Mouse (Mus musculus): ENCODE data around the gene Clrn1.
"Not testable (repeated sequence)": the region's sequence is repeated elsewhere in the genome, so short reads cannot be mapped to it uniquely, and the experiment has no call there.

The Clrn1 gene

DNA sequence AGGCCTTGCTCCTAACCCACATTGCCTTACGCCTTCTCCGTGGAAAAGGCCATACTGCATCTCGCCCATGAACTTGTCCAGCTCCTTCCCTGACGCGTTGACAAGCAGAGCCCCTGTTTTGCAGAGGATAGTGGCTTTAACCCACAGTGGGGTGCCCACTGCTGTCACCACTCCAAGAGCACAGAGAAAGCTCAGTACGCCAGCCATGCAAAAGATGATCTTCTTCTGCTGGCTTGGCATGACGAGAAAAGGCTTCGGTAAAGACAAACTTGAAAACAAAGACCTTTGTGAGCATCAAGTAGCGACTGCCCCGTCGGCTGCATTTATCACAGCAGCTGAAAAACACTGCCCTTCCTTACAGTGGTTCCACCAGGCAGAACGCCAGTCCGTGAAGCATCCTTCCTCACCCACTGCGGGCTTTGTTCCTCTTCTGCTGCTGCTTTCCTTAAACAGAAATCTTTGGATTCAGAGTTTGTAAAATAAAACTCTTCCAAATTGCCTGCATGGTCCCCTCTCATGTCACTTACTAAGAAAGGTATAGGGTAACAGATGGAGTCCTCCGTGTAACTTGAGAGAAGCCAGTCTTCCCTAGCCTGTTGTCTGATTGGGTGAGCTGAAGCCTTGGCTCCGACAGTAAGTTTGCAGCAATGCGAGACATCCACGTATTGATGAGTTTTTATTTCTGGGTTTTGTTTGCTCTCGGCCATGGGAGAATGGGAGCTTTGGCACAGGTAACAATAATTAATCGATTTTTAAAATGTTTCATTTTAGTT is at the start of gene Clrn1:
Gene Clrn1 (minus strand): TSS at position 540 of the 773 bp plus-strand sequence.
- no peak for DNase-seq (ENCODE audit: low spot score in 2 of 2)

DNA sequence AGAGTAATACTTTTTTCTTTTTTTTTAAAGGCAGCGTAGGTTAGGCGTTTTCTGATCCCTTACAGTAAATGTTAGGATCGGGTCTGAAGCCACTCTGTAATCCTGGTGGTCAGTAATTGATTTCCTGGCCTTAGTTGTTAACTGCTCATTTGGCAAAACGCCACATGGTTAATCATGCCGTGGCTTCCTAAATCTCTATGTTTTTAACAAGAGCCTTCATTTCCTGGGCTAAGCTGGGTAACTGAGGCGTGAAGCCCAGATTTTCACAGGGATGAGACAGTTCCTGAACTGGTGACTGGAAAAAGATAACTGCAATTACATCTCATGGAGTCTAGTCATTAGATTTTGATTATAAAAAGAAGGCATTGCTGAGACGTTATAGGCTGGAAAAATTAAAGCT is 38.9 kb upstream of the Clrn1 start:
- DNase-seq (ENCODE audit: low spot score in 2 of 2) = no peak

- DNase-seq (ENCODE audit: low spot score in 2 of 2) = no peak
These were observed 38.0 kb upstream of the Clrn1 start for GRCm38 (mm10) chr3:58923140-58923539.

DNA sequence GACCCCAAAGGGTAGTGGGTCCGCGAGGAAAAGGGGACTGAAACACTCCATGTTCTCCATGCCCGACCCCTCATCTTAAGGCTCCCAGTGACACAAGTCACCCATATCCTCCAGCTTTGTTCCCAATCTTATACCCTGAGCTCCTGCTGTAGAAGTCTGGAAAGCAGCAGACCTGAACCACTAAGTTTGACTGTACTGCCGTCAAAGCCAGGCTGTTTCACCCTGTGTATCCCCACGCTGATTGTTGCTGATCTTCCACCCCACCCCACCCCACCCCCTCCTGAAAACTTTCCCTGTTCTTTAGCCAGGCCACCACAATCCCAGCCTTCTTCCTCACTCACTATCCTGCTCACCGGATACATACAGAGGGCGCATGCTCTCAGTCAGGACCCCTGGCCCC is 37.5 kb upstream of the Clrn1 start:
- no peak for DNase-seq (ENCODE audit: low spot score in 2 of 2)

DNA sequence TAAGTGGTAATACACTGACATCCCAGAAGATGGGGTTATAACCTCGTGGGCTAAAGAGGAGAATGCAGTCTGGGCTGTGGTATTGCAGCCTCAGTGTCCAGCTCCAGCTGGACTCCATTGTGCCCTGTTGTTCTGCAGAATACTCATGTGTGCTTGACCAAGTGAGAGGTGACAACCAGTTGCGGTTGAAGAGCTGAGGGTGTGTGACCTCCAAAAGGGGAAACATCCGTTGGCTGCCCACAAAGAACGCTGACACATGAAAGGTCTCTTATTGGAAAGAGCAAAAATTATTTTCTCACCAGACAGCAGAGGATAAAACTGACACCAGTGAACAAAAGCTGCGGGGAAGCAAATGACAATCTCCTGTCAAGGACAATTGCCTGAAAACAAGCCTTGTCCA is 36.2 kb upstream of the Clrn1 start:
- no peak for DNase-seq (ENCODE audit: low spot score in 2 of 2)

DNA sequence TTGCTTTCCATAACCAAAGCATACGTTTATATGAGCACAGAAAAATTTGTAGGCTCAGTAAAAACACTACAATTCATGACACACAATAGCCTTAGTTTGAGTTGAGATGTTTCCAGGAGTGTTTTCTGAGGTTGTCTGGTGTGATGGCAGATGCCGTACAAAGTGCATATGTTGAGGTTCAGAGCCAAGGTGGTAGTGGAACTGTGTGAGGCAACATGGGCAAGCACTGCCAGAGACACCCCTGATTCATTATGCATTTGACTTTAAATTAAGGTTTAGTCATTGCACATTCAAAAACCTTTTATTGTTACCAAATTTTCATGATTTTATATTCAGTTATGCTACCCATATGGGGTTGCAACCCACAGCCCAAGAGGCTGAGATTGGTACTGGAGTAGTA is 19.5 kb upstream of the Clrn1 start:
- DNase-seq (ENCODE audit: low spot score in 2 of 2) = no peak

GRCm38 (mm10) chr3:58902051-58902758 is 17.1 kb upstream of the Clrn1 start:
- DNase-seq (ENCODE audit: low spot score in 2 of 2) = no peak

DNA sequence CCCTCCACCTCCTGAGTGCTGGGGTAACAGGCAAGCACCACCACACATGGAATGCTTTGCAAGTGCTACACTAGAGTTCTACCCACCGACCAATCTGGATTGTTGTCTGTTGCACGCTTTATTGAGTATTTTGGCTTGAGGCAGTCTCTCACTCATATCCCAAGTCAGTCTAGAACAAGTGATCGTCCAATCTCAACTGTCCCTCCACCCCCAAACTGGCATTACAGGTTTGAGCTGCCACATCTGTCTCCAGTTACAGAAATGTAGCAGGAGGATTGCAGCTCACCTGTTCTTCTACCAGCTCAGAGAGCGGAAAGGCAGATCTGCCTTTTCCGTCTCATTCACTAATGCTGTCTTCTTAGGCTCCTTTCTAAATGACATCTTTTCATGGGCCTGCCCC is 10.0 kb upstream of the Clrn1 start:
- DNase-seq (ENCODE audit: low spot score in 2 of 2) = no peak

DNA sequence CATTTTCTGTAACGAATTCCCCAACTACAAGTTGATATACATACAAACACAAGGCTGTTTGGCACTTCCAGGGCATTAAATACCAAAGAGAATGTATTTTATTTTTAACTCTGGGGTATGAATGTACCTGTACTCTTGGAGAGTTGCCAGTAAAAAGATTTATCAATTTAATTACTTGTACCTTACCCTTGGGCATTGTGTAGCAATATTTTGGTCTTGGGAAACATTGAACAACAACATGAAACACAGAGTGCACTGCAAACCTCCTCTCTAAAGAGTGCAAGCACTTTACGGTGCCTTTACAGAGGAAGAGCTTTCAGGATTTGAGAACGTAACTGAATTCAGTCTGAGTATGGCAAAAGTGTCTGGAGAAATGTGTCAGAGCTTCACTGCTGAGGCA is 9.4 kb upstream of the Clrn1 start:
- DNase-seq (ENCODE audit: low spot score in 2 of 2) = no peak

DNA sequence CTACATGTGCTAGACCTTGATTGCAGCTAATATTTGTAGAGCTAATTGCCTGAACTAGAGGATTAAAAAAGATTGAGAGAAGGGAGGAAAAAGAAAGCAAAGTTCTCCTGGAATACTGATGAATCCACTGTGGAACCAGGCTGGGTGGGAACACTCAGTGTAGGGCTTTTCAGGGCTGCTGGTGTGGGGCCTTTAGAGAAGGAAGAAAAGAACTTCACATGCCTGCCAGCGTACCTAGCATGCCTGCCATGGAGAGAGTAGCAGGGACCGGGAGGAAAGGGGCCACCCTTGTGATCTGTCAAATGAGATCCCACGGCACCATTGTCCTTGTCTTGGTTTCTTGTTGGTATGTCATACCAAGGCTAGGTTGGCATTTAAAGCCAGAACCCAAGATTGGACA is 4.5 kb upstream of the Clrn1 start:
- no peak for DNase-seq (ENCODE audit: low spot score in 2 of 2)

DNA sequence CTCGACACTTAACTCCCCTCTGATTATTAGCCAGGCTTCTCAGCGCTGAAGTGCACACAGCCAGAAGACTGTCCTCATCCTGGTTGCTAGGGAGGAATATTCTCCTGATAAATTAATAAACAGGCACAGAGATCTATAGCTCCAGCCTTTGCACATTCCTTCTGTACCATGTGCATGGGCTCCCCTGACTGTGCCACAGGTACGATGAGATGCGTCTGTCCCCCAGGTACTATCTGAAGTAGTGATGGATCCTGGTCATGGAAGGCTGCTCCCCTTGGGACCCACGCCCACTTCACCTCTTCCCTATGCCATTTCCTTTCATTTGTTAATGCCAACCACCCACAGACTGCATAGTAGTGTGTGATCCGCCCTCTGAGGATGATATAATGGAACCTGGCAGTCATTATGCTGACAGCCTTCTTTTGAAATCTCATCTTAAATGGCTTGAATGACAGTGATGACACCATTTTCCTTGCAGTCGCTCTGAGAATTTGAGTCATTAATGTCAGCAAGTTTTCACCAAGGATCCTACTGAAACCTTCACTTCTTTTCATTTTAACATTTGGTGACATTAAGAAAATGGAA is 3.1 kb upstream of the Clrn1 start:
- DNase-seq (ENCODE audit: low spot score in 2 of 2) = no peak

DNA sequence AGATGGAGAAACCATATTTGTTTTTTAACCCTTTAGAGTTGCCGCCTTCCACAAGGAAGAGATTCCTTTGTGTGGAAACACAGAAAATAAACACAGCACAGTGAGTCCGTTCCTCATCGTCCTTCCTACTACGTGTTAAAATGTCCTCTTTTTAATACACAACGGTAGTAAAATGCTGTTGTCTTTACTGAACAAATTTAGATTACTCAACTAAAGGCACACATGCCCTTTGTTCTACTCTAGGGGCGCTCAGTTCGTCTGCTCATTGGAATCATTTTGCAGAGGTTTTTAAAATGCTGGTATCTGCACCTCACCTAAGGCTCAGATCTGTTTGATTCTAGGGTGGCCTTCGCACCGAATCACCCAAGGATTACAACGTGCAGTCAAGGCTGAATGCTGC is 2.6 kb upstream of the Clrn1 start:
- DNase-seq (ENCODE audit: low spot score in 2 of 2) = no peak

DNA sequence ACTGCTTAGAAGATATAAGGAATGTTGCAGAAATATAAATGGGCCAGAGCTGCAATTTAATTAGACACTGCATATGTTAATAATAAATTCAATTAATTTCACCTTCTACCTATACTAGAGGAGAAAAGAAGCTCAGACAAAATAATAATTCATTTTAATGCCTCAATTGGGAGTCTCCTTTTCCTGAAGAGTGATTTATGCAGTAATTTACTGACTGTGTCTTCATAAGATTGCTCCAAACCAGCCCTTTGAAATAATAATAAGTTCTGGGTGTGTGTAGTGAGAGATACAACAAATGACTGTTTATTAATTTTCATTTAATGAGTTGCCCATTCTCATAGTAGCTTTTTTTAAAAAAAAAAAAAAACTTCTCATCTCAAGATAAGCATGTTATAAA is 1.6 kb downstream of the Clrn1 start:
- no peak for DNase-seq (ENCODE audit: low spot score in 2 of 2)

DNA sequence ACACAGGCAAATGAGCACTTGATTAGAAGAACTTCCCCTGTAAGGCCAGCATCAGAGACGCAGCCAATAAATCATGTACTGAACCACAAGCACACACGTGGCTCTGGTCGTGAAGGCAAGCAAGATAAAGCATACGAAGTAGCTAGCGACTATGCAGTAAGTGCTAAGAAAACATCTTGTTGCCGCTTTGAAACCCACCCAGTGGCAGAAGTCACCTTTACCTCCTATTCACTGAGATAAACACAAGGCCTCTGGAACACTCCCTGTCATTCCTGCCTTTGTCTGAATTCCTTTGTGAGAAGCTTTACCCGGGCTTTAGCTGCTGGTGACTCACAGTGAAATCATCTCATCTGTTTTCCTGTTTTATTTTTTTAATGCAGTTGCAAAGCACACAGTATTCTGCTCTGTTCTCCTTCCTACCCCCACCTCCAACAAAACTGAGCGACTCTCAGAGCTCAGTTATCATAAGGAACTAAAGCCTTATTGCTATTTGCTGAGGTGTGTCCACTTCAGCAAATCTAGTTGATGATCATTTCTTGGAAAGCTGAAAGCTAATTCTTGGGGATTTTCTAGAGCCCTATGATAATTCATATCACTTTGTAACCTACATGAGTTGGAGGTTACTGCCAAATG is 2.1 kb downstream of the Clrn1 start:
- no peak for DNase-seq (ENCODE audit: low spot score in 2 of 2)

GRCm38 (mm10) chr3:58881016-58881415 is 4.1 kb downstream of the Clrn1 start:
- DNase-seq (ENCODE audit: low spot score in 2 of 2) = no peak

GRCm38 (mm10) chr3:58880181-58880580 is 5.0 kb downstream of the Clrn1 start:
- DNase-seq (ENCODE audit: low spot score in 2 of 2) = no peak

DNA sequence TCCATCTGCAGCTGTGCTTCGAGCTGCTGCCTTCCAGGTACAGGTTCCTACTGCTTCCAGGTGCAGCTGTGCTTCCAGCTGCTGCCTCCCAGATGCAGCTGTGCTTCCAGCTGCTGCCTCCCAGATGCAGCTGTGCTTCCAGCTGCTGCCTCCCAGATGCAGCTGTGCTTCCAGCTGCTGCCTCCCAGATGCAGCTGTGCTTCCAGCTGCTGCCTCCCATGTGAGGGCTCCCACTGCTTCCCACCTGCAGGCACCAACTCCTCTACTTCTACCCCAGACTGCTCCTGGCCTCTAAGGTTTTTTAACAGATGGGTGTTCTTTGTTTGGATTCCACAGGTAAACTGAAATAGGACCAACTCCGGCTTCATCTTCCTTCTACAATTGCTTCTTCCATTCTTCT is 13.3 kb downstream of the Clrn1 start:
- DNase-seq (ENCODE audit: low spot score in 2 of 2) = not testable (repeated sequence)

GRCm38 (mm10) chr3:58865690-58866089 is 19.4 kb downstream of the Clrn1 start:
- DNase-seq (ENCODE audit: low spot score in 2 of 2) = no peak

DNA sequence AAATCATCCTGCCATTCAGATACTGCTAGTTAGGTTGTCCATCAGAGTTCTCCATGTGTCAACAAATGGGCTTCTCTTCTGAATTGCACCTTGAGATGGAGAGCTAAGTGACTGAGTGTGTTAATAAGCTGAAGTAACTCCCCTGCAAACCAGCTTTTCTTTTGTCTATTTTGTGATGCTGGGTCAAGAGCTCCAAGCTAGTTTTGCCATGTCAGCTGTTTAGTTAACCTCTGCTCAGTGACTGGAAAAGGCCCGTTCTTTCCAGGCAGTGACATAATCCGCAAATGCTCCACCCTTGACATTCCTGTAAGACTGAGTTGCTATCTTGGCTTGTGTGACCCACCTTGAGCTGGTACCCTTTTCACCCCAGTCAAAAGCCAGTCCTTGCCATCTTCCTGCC is 22.2 kb downstream of the Clrn1 start:
- no peak for DNase-seq (ENCODE audit: low spot score in 2 of 2)

GRCm38 (mm10) chr3:58843415-58843814 is 41.7 kb downstream of the Clrn1 start:
- no peak for DNase-seq (ENCODE audit: low spot score in 2 of 2)

DNA sequence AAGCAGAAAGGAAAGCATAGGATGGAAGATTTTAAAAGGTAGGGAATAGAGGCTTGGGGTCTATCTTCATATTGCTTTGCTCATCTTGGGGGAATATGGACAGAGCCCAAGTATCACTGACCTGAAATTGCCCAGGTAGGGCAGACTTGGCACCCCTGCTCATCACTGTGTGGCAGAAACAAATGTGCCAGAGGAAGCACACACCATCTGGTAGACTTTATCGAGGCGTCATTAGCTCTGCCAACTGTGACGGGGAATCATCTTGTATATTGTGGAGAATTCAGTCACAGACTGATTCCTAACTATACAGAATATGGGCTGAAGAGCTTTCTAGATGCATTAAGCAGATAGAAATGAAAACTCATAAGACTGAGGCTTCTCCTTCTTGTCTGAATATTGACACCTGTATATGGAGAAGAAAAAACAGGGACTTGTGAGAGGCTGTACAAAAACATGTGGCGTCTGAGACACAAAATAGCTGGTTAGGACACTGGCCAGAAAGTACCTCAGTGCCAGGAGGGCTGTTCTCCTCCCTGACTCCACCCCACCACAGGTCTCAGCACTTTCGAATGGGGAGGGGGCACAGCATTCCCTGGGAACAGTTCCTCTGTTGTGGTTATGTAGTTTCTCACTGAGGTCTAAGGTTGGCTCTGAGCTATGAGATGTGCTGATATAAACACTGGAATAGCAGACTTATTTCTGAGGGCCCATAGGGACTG is 51.5 kb downstream of the Clrn1 start:
- no peak for DNase-seq (ENCODE audit: low spot score in 2 of 2)

DNA sequence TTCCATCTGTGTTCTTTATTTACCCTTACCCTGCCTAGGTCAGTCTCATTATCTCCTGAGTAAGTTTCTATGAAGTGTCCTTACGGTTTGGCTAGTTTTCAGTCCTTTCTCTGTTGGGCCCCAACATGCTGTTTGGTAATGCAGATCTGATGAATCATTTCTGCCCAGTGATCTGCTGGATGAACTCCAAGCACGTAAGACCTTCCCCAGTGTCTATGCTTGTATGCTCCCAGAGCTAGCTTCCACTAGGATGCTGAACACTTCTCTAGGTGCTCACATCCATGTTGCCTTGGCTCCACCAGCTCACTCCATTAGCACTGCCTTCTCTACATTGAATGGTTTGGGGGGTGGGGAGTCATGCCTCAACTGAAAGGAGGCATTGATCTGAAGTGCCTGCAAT is 52.3 kb downstream of the Clrn1 start:
- no peak for DNase-seq (ENCODE audit: low spot score in 2 of 2)
